Mouse (Mus musculus): ENCODE measurements around the gene Col25a1. TPM values are rescaled to one million over a fixed set of nuclear protein-coding genes. Genes with fewer than 3 reads are reported as not detected.

Col25a1 gene
- polyA plus RNA-seq, 1 experiment: 0.05 TPM

DNA sequence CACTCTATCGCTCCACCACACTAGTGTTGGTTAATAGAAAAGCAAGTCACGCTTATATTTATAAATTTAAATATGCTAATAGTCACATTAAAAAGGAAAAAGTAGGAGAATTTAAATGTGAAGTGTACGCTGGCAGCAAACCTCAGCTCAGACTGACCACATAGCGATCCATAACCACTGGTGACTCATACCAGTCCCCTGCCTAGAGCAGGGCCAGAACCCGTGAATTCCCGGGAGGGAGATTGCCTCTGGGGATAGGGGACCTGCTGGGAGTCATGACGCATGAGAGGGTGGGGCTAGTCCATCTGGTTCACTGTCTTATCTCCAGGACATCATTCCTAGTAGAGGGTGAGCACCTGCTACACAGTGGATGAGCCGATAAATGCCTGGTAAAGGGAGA, 484.3 kb downstream of the Col25a1 start:
- Histone ChIP-seq H3K4me3 (ENCODE audit: insufficient read depth, poor library complexity, severe bottlenecking) (no peak overlapping the region), H3K27me3 (ENCODE audit: control insufficient read depth, insufficient read depth, insufficient read length) (peaks cover 4% of the 10 kb centered on the region), H3K79me2 (ENCODE audit: control insufficient read depth, insufficient read depth) (no peaks in the 10 kb centered on the region), H3ac (ENCODE audit: control insufficient read depth, insufficient read length, low read depth) (no peak overlapping the region), H3K79me3 (ENCODE audit: low read depth) (no peaks in the 10 kb centered on the region), H3K36me3 (ENCODE audit: control insufficient read depth, insufficient read depth) (no peaks in the 10 kb centered on the region)
- no peak for TF ChIP-seq USF1 (IDR thresholded peaks at IDR 0.05; ENCODE audit: low read depth)
- TF ChIP-seq FOSL1 (IDR thresholded peaks at IDR 0.05; ENCODE audit: insufficient read depth, low read length, poor library complexity, severe bottlenecking): no peak
- no peak for TF ChIP-seq MYOG (IDR thresholded peaks at IDR 0.05; ENCODE audit: control insufficient read depth, extremely low read depth, insufficient read length)
- no peak for TF ChIP-seq CTCF (IDR thresholded peaks at IDR 0.05; ENCODE audit: control insufficient read depth, insufficient read depth, insufficient read length)
- no peak for TF ChIP-seq CEBPB (IDR thresholded peaks at IDR 0.05; ENCODE audit: low read depth)
- TF ChIP-seq MYOD1 (IDR thresholded peaks at IDR 0.05; ENCODE audit: control insufficient read depth, insufficient read length, low read depth): no peak

DNA sequence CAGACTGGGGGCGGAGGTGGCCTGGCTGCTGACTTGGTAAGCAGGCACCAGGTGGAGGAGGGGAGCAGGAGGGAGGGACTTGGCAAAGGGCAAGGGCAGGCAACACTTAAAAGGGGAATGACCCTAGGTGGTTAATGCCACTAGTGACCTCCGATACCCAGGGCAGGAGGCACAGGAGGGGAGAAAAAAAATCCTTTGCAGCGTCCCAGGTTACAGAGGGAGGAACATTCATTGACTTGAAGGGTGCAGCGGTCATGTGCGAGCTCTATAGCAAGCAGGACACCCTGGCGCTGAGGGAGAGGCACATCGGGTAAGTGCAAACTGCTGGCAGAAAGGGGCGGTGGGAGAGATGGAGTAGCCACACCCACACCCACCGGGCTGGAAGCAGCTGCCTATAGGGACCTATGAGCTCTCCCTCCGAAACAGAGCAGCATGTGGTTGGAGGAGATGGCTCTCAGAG, 486.2 kb downstream of the Col25a1 start, which contains the start of gene Etnppl:
Gene Etnppl (plus strand): TSS at position 10 of the 460 bp plus-strand sequence.
- Histone ChIP-seq H3K27me3 (ENCODE audit: control insufficient read depth, insufficient read depth, insufficient read length) (peaks cover 4% of the 10 kb centered on the region), H3ac (ENCODE audit: control insufficient read depth, insufficient read length, low read depth) (no peak within 1 kb of the TSS), H3K79me3 (ENCODE audit: low read depth) (no peaks in the 10 kb centered on the region), H3K4me3 (ENCODE audit: insufficient read depth, poor library complexity, severe bottlenecking) (no peak within 1 kb of the TSS), H3K79me2 (ENCODE audit: control insufficient read depth, insufficient read depth) (no peaks in the 10 kb centered on the region), H3K36me3 (ENCODE audit: control insufficient read depth, insufficient read depth) (no peaks in the 10 kb centered on the region)
- TF ChIP-seq MYOG (IDR thresholded peaks at IDR 0.05; ENCODE audit: control insufficient read depth, extremely low read depth, insufficient read length) (no peak), CEBPB (IDR thresholded peaks at IDR 0.05; ENCODE audit: low read depth) (no peak), MYOD1 (IDR thresholded peaks at IDR 0.05; ENCODE audit: control insufficient read depth, insufficient read length, low read depth) (no peak), FOSL1 (IDR thresholded peaks at IDR 0.05; ENCODE audit: insufficient read depth, low read length, poor library complexity, severe bottlenecking) (no peak), USF1 (IDR thresholded peaks at IDR 0.05; ENCODE audit: low read depth) (no peak), MAX (IDR thresholded peaks at IDR 0.05) (no peak), CTCF (IDR thresholded peaks at IDR 0.05; ENCODE audit: control insufficient read depth, insufficient read depth, insufficient read length) (no peak)

DNA sequence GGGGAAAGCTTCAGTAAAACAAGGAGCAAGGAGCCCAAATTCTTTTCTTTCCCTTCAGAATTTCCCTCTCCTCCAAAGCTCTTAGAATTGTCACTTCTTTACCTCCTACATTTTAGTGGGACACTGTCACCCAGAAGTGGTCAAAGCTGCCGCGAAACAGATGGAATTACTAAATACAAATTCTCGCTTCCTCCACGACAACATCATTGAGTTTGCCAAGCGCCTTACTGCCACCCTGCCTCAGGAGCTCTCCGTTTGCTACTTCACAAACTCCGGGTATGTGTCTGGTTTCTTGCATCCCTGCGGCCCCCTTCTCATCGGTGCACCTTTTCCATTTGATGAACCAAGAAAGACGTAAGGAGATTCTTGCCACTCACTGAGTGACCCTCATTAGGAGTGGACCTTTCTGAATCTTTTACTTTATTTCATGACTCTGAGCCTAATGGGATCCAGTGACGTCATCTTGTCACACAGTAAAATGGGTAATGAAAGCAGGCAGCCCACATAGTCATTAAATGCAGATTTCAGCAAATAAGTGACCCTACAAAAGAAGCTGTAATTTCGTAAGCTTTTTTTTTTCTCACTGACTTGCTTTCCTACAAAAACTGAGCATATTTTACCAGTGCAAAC, 489.3 kb downstream of the Col25a1 start:
- Histone ChIP-seq H3ac (ENCODE audit: control insufficient read depth, insufficient read length, low read depth) (no peak overlapping the region), H3K79me3 (ENCODE audit: low read depth) (no peaks in the 10 kb centered on the region), H3K36me3 (ENCODE audit: control insufficient read depth, insufficient read depth) (no peaks in the 10 kb centered on the region), H3K79me2 (ENCODE audit: control insufficient read depth, insufficient read depth) (no peaks in the 10 kb centered on the region), H3K27me3 (ENCODE audit: control insufficient read depth, insufficient read depth, insufficient read length) (peaks cover 4% of the 10 kb centered on the region), H3K4me3 (ENCODE audit: insufficient read depth, poor library complexity, severe bottlenecking) (no peak overlapping the region)
- no peak for TF ChIP-seq CTCF (IDR thresholded peaks at IDR 0.05; ENCODE audit: control insufficient read depth, insufficient read depth, insufficient read length)
- TF ChIP-seq MYOD1 (IDR thresholded peaks at IDR 0.05; ENCODE audit: control insufficient read depth, insufficient read length, low read depth): no peak
- TF ChIP-seq CEBPB (IDR thresholded peaks at IDR 0.05; ENCODE audit: low read depth): no peak
- TF ChIP-seq MAX (IDR thresholded peaks at IDR 0.05): no peak
- TF ChIP-seq USF1 (IDR thresholded peaks at IDR 0.05; ENCODE audit: low read depth): no peak
- no peak for TF ChIP-seq MYOG (IDR thresholded peaks at IDR 0.05; ENCODE audit: control insufficient read depth, extremely low read depth, insufficient read length)
- no peak for TF ChIP-seq FOSL1 (IDR thresholded peaks at IDR 0.05; ENCODE audit: insufficient read depth, low read length, poor library complexity, severe bottlenecking)

DNA sequence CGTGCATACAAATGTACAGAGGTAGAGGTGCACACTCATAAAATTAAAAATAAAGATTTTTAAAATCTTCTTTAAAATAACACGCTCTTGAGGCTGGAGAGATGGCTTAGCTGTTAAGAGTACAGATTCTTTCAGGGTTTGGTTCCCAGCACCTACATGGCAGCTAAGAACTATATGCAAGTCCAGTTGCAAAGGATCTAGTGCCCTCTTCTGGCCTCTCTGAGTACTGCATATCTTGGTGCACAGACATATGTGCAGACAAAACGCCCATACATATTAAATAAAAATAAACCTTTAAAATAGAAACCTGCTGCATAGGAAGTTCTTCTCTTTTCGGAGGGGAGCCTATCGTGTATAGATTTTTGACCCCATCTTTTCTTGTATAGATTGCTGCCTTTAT, 497.1 kb downstream of the Col25a1 start:
- no peak overlapping the region for H3ac ChIP-seq (ENCODE audit: control insufficient read depth, insufficient read length, low read depth)
- no peak overlapping the region for H3K4me3 ChIP-seq (ENCODE audit: insufficient read depth, poor library complexity, severe bottlenecking)
- H3K36me3 ChIP-seq (ENCODE audit: control insufficient read depth, insufficient read depth): no peaks in the 10 kb centered on the region
- no peaks in the 10 kb centered on the region for H3K79me2 ChIP-seq (ENCODE audit: control insufficient read depth, insufficient read depth)
- no peak for TF ChIP-seq MYOG (IDR thresholded peaks at IDR 0.05; ENCODE audit: control insufficient read depth, extremely low read depth, insufficient read length)
- no peak for TF ChIP-seq CEBPB (IDR thresholded peaks at IDR 0.05; ENCODE audit: low read depth)
- TF ChIP-seq MAX (IDR thresholded peaks at IDR 0.05): no peak
- no peak for TF ChIP-seq CTCF (IDR thresholded peaks at IDR 0.05; ENCODE audit: control insufficient read depth, insufficient read depth, insufficient read length)
- no peak for TF ChIP-seq FOSL1 (IDR thresholded peaks at IDR 0.05; ENCODE audit: insufficient read depth, low read length, poor library complexity, severe bottlenecking)
- no peak for TF ChIP-seq MYOD1 (IDR thresholded peaks at IDR 0.05; ENCODE audit: control insufficient read depth, insufficient read length, low read depth)
- no peak for TF ChIP-seq USF1 (IDR thresholded peaks at IDR 0.05; ENCODE audit: low read depth)
- no peaks in the 10 kb centered on the region for H3K27me3 ChIP-seq (ENCODE audit: control insufficient read depth, insufficient read depth, insufficient read length)
- no peaks in the 10 kb centered on the region for H3K79me3 ChIP-seq (ENCODE audit: low read depth)

DNA sequence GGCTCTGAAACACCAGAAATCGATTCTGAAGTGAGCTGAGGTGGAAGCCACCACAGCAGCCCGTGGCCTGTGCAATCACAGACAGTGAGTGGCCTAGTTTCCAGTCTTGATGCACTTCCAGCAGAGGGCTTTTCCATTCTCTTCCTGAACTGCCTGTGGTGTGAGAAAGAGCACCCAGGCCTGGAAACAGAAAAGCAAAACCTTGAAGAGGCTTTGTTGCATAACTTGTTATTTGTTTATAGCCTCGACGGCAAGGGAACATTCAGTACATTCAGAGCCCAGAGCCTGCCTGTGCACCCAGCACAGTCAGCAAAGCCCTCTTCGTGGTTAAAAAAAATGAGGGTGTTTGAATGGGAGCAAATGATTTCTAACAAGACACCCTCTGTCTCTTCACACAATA, 502.6 kb downstream of the Col25a1 start:
- no peaks in the 10 kb centered on the region for H3K27me3 ChIP-seq (ENCODE audit: control insufficient read depth, insufficient read depth, insufficient read length)
- no peak for TF ChIP-seq MYOD1 (IDR thresholded peaks at IDR 0.05; ENCODE audit: control insufficient read depth, insufficient read length, low read depth)
- no peaks in the 10 kb centered on the region for H3K79me3 ChIP-seq (ENCODE audit: low read depth)
- H3K79me2 ChIP-seq (ENCODE audit: control insufficient read depth, insufficient read depth): no peaks in the 10 kb centered on the region
- no peak overlapping the region for H3ac ChIP-seq (ENCODE audit: control insufficient read depth, insufficient read length, low read depth)
- H3K4me3 ChIP-seq (ENCODE audit: insufficient read depth, poor library complexity, severe bottlenecking): no peak overlapping the region
- no peaks in the 10 kb centered on the region for H3K36me3 ChIP-seq (ENCODE audit: control insufficient read depth, insufficient read depth)

Measured in C2C12 (cell line).